Mouse (Mus musculus): ENCODE results near the gene Foxi2.

DNA sequence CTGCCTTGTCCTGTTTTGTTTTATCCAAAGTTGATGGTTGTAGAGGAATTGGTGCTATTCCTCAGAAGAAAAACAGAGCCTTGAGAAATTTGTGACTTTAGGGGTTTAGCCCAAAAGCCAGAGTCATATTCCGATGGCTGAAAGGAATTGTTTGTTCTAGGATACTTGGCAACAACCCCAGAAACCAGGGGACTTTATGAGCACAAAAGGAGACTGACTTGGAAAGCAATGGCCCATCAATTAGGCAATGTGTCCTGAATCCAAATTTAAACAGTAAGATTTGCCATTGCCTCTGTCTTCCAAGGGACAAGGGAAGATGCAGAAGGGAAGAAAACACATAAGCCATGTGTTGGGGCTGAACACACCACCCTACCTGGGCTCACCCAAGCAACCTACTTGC lies 42.3 kb downstream of the Foxi2 start:
- TF ChIP-seq POLR2A (IDR thresholded peaks at IDR 0.05; ENCODE audit: insufficient read depth, low read depth, low read length) (no peak), CTCF (IDR thresholded peaks at IDR 0.05) (no peak)
